Mouse (Mus musculus): ENCODE data around the gene Cdh23. TPM values are rescaled to one million over a fixed set of nuclear protein-coding genes. Genes with fewer than 3 reads are reported as not detected.

Gene Cdh23
- polyA plus RNA-seq, 1 experiment from 2014 or later: 0.26 TPM

- no peaks in the 10 kb centered on the region for H3K9me3 ChIP-seq (ENCODE audit: control insufficient read depth)
- H3K27me3 ChIP-seq (replicated peaks; ENCODE audit: control insufficient read depth, insufficient read depth, low read length): no peaks in the 10 kb centered on the region
- H3K4me2 ChIP-seq (replicated peaks; ENCODE audit: low read depth): no peak overlapping the region
- no peak overlapping the region for H3K4me3 ChIP-seq (ENCODE audit: low read depth, low read length)
- H3K36me3 ChIP-seq (ENCODE audit: control insufficient read depth, insufficient read depth): no peaks in the 10 kb centered on the region
- H3K4me1 ChIP-seq (replicated peaks; ENCODE audit: control insufficient read depth, insufficient read depth, low read length): no peaks in the 10 kb centered on the region
- ATAC-seq: no peak
- WGBS: 64% methylated on average over 15 of the region's 15 CpGs
- H3K27ac ChIP-seq (ENCODE audit: low read depth, low read length): no peak overlapping the region
- H3K9ac ChIP-seq (ENCODE audit: low read depth, low read length): no peak overlapping the region
- TF ChIP-seq CTCF (IDR thresholded peaks at IDR 0.05; ENCODE audit: low read depth): no peak
Observed at GRCm38 (mm10) chr10:60582956-60583355, 113.3 kb downstream of the Cdh23 start.

GRCm38 (mm10) chr10:60580666-60581065, 115.6 kb downstream of the Cdh23 start:
- 88% methylated on average over 15 of the region's 15 CpGs for WGBS

GRCm38 (mm10) chr10:60578738-60579538, 117.4 kb downstream of the Cdh23 start:
- Histone ChIP-seq H3K36me3 (ENCODE audit: control insufficient read depth, insufficient read depth) (no peaks in the 10 kb centered on the region), H3K9ac (ENCODE audit: low read depth, low read length) (no peak overlapping the region), H3K4me2 (replicated peaks; ENCODE audit: low read depth) (no peak overlapping the region), H3K4me1 (replicated peaks; ENCODE audit: control insufficient read depth, insufficient read depth, low read length) (no peaks in the 10 kb centered on the region), H3K9me3 (ENCODE audit: control insufficient read depth) (no peaks in the 10 kb centered on the region), H3K27me3 (replicated peaks; ENCODE audit: control insufficient read depth, insufficient read depth, low read length) (no peaks in the 10 kb centered on the region), H3K4me3 (ENCODE audit: low read depth, low read length) (no peak overlapping the region), H3K27ac (ENCODE audit: low read depth, low read length) (no peak overlapping the region)
- no peak for TF ChIP-seq CTCF (IDR thresholded peaks at IDR 0.05; ENCODE audit: low read depth)
- WGBS: 86% methylated on average over 12 of the region's 12 CpGs
- ATAC-seq: no peak

More at GRCm38 (mm10) chr10:60580666-60581065, 115.6 kb downstream of the Cdh23 start:
- H3K9me3 ChIP-seq (ENCODE audit: control insufficient read depth): no peaks in the 10 kb centered on the region
- no peak overlapping the region for H3K27ac ChIP-seq (ENCODE audit: low read depth, low read length)
- no peak overlapping the region for H3K9ac ChIP-seq (ENCODE audit: low read depth, low read length)
- H3K4me1 ChIP-seq (replicated peaks; ENCODE audit: control insufficient read depth, insufficient read depth, low read length): no peaks in the 10 kb centered on the region
- no peak overlapping the region for H3K4me2 ChIP-seq (replicated peaks; ENCODE audit: low read depth)
- H3K36me3 ChIP-seq (ENCODE audit: control insufficient read depth, insufficient read depth): no peaks in the 10 kb centered on the region
- TF ChIP-seq CTCF (IDR thresholded peaks at IDR 0.05; ENCODE audit: low read depth): no peak
- ATAC-seq: no peak
- no peaks in the 10 kb centered on the region for H3K27me3 ChIP-seq (replicated peaks; ENCODE audit: control insufficient read depth, insufficient read depth, low read length)
- H3K4me3 ChIP-seq (ENCODE audit: low read depth, low read length): no peak overlapping the region

GRCm38 (mm10) chr10:60577920-60578737, 118.2 kb downstream of the Cdh23 start:
- Histone ChIP-seq H3K4me3 (ENCODE audit: low read depth, low read length) (no peak overlapping the region), H3K36me3 (ENCODE audit: control insufficient read depth, insufficient read depth) (no peaks in the 10 kb centered on the region), H3K4me2 (replicated peaks; ENCODE audit: low read depth) (no peak overlapping the region), H3K9me3 (ENCODE audit: control insufficient read depth) (no peaks in the 10 kb centered on the region), H3K27ac (ENCODE audit: low read depth, low read length) (no peak overlapping the region), H3K27me3 (replicated peaks; ENCODE audit: control insufficient read depth, insufficient read depth, low read length) (no peaks in the 10 kb centered on the region), H3K4me1 (replicated peaks; ENCODE audit: control insufficient read depth, insufficient read depth, low read length) (no peaks in the 10 kb centered on the region), H3K9ac (ENCODE audit: low read depth, low read length) (no peak overlapping the region)
- no peak for ATAC-seq
- WGBS: 87% methylated on average over 12 of the region's 12 CpGs
- TF ChIP-seq CTCF (IDR thresholded peaks at IDR 0.05; ENCODE audit: low read depth): no peak

- H3K9ac ChIP-seq (ENCODE audit: low read depth, low read length): no peak overlapping the region
- no peak for TF ChIP-seq CTCF (IDR thresholded peaks at IDR 0.05; ENCODE audit: low read depth)
- ATAC-seq: no peak; the same call in 1 of the 2 replicates
- H3K4me1 ChIP-seq (replicated peaks; ENCODE audit: control insufficient read depth, insufficient read depth, low read length): no peaks in the 10 kb centered on the region
- H3K4me3 ChIP-seq (ENCODE audit: low read depth, low read length): no peak overlapping the region
- H3K4me2 ChIP-seq (replicated peaks; ENCODE audit: low read depth): no peak overlapping the region
- no peaks in the 10 kb centered on the region for H3K27me3 ChIP-seq (replicated peaks; ENCODE audit: control insufficient read depth, insufficient read depth, low read length)
- H3K36me3 ChIP-seq (ENCODE audit: control insufficient read depth, insufficient read depth): no peaks in the 10 kb centered on the region
- WGBS: 29% methylated on average over 13 of the region's 13 CpGs
- H3K9me3 ChIP-seq (ENCODE audit: control insufficient read depth): no peaks in the 10 kb centered on the region
- H3K27ac ChIP-seq (ENCODE audit: low read depth, low read length): no peak overlapping the region; the same call in 1 of the 2 replicates
Observed at GRCm38 (mm10) chr10:60577125-60577919, 119.0 kb downstream of the Cdh23 start.

GRCm38 (mm10) chr10:60574851-60575250, 121.4 kb downstream of the Cdh23 start:
- WGBS: 88% methylated on average over 3 of the region's 3 CpGs
- TF ChIP-seq CTCF (IDR thresholded peaks at IDR 0.05; ENCODE audit: low read depth): no peak
- Histone ChIP-seq H3K4me2 (replicated peaks; ENCODE audit: low read depth) (no peak overlapping the region), H3K36me3 (ENCODE audit: control insufficient read depth, insufficient read depth) (no peaks in the 10 kb centered on the region), H3K9ac (ENCODE audit: low read depth, low read length) (no peak overlapping the region), H3K27me3 (replicated peaks; ENCODE audit: control insufficient read depth, insufficient read depth, low read length) (no peaks in the 10 kb centered on the region), H3K4me1 (replicated peaks; ENCODE audit: control insufficient read depth, insufficient read depth, low read length) (no peaks in the 10 kb centered on the region), H3K27ac (ENCODE audit: low read depth, low read length) (no peak overlapping the region), H3K9me3 (ENCODE audit: control insufficient read depth) (no peaks in the 10 kb centered on the region), H3K4me3 (ENCODE audit: low read depth, low read length) (no peak overlapping the region)
- no peak for ATAC-seq

Data from intestine, postnatal 0 days (tissue).